Mouse (Mus musculus) ES-Bruce4 (cell line): ENCODE results near the gene Cdkl4.

Experiments
- CTCF ChIP-seq: IDR thresholded peaks from one replicate; pipeline ENCODE4 v1.8.1; 2011; ENCODE audit warnings: low read depth, low read length
- EP300 ChIP-seq: IDR thresholded peaks from 2 replicates; pipeline ENCODE4 v1.6.1; 2011; ENCODE audit warnings: low read depth, low read length; ENCODE audit not compliant: insufficient read depth
- POLR2A ChIP-seq: IDR thresholded peaks from one replicate; pipeline ENCODE4 v1.8.1; 2011; ENCODE audit warnings: low read length; ENCODE audit not compliant: insufficient read depth

DNA sequence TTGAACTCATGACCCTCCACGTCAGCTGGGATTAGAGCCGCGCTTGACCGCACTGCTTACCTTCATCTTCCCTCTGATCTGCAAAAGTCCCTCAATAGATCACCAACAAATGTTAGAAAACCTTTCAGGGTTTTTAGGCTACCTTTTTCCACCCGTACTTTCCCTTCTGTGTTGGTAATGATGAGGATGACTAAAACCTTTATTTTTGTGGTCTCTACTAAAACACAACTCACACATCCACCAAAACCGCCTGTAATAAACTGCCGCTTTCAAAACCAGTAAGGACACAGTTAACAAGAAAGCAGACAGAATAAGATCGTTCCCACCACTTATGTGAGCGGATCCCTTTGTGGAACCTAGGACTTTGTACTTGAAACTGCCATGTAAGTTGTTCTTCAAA, 1.5 kb upstream of the Cdkl4 start:
- no peak for TF ChIP-seq EP300
- no peak for TF ChIP-seq CTCF
- TF ChIP-seq POLR2A: no peak
